ENCODE assay signal across 11 mouse cellular contexts in the genomic region with DNA sequence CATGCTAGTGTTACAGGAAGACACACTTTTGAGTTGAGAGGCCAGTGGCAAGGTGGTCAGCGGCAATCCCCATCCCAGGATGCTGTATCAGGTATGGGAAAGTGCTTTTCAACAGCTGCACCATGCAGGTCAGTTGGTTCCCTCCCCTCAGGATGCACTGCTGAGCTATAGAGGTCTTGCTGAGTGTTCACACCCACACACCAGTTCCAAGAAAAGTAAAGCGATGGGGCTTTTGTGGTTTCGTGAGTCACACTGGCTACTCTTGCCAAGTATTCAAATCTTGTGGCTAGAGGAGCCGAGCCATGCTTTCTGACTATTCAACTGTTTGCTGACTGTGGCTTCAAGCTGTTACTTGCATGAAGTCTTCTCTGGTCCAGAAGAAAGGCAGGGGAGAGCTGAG. TPM values are rescaled to one million over a fixed set of nuclear protein-coding genes. Genes with fewer than 3 reads are reported as not detected.
DNase-seq lines count a peak whose midpoint lies in the region; ATAC-seq and TF ChIP-seq lines count a peak whose summit lies in the region.
"Had no signal": no experiment of that assay in that cellular context is flagged by ENCODE, and none has a peak within 500 bp of the region (broad histone marks: within the 10 kb centered on the region; RNA-seq: fewer than 3 reads in every experiment).

No protein-coding gene starts in this region.

- DNase-seq in kidney, adult 2 months: peak; percentile 23
- no peak for DNase-seq in kidney, postnatal 25 days
- peak; percentile 69 for DNase-seq in CD4-positive, CD25-positive, alpha-beta regulatory T cell, adult 2 months (ENCODE audit: low read depth, low spot score)
- peak; percentile 16 to 18 for DNase-seq in frontal cortex, postnatal 10 days (ENCODE audit: low spot score in 2 of 2)
- DNase-seq in lung, postnatal 25 days (ENCODE audit: low spot score): peak; percentile 60
- DNase-seq in cerebellum, adult 11-12 months: no peak
- no peak for DNase-seq in kidney, postnatal 10 days

- no peak for TF ChIP-seq CTCF in kidney, adult 2 months (conservative IDR thresholded peaks at IDR 0.05; ENCODE audit: insufficient read depth, insufficient read length, low read depth, low read length)

- H3K4me3 ChIP-seq in kidney, adult 2 months (ENCODE audit: insufficient read depth, low read depth, low read length): no peak overlapping the region
- H3K4me3 ChIP-seq in forebrain, embryonic 12.5 days (replicated peaks): no peak overlapping the region
- H3K4me3 ChIP-seq: heart, adult 2 months; lung, embryonic 15.5 days had no signal

- no peak for ATAC-seq in forebrain, embryonic 12.5 days (ENCODE audit: low FRiP score)

- TF ChIP-seq POLR2A in kidney, adult 2 months (IDR thresholded peaks at IDR 0.05; ENCODE audit: low read depth, low read length): no peak

- no peaks in the 10 kb centered on the region for H3K4me1 ChIP-seq in kidney, adult 2 months (ENCODE audit: control insufficient read depth, insufficient read depth, low read length)
- no peaks in the 10 kb centered on the region for H3K4me1 ChIP-seq in forebrain, embryonic 12.5 days
- H3K4me1 ChIP-seq: lung, embryonic 15.5 days had no signal

- no peaks in the 10 kb centered on the region for H3K9me3 ChIP-seq in forebrain, embryonic 12.5 days
- H3K9me3 ChIP-seq: lung, embryonic 15.5 days had no signal

- no peak overlapping the region for H3K9ac ChIP-seq in forebrain, embryonic 12.5 days
- H3K9ac ChIP-seq: lung, embryonic 15.5 days had no signal

- H3K4me2 ChIP-seq in forebrain, embryonic 12.5 days: no peak overlapping the region
- H3K4me2 ChIP-seq: lung, embryonic 15.5 days had no signal

- no peaks in the 10 kb centered on the region for H3K27me3 ChIP-seq in kidney, adult 2 months (replicated peaks; ENCODE audit: control insufficient read depth, insufficient read depth, low read length)
- H3K27me3 ChIP-seq in forebrain, embryonic 12.5 days: no peaks in the 10 kb centered on the region
- H3K27me3 ChIP-seq: lung, embryonic 15.5 days had no signal

- H3K36me3 ChIP-seq in kidney, adult 2 months (ENCODE audit: control insufficient read depth, insufficient read depth, low read length): no peaks in the 10 kb centered on the region
- H3K36me3 ChIP-seq in forebrain, embryonic 12.5 days (replicated peaks): no peaks in the 10 kb centered on the region
- H3K36me3 ChIP-seq: lung, embryonic 15.5 days had no signal

- 61% methylated on average over 4 of the region's 4 CpGs for WGBS in kidney, adult 2 months
- 89% methylated on average over 4 of the region's 4 CpGs for WGBS in forebrain, embryonic 12.5 days

- H3K27ac ChIP-seq in kidney, adult 2 months (ENCODE audit: insufficient read depth, low read depth, low read length): no peak overlapping the region
- H3K27ac ChIP-seq in forebrain, embryonic 12.5 days: no peak overlapping the region
- H3K27ac ChIP-seq: heart, adult 2 months; lung, embryonic 15.5 days had no signal

RNA-seq across cellular contexts. Expression of gene Gm11214, which starts 5.1 kb away (rescaled TPM):
- not detected in 2 replicates for polyA plus RNA-seq in kidney, adult 2 months (2012; rRNA removed)
- polyA plus RNA-seq in forebrain, embryonic 12.5 days (2016; fragmentation: Nextera tagmentation; extraction: Ambion mirVana): not detected in 2 replicates
- polyA plus RNA-seq: heart, adult 2 months; lung, embryonic 15.5 days; stomach, embryonic 16.5 days had no signal

RNA-seq across cellular contexts. Expression of gene Tex48, which starts 46.0 kb away (rescaled TPM):
- not detected in 2 replicates for polyA plus RNA-seq in kidney, adult 2 months (2012; rRNA removed)
- not detected in 2 replicates for polyA plus RNA-seq in forebrain, embryonic 12.5 days (2016; fragmentation: Nextera tagmentation; extraction: Ambion mirVana)
- polyA plus RNA-seq: heart, adult 2 months; lung, embryonic 15.5 days; stomach, embryonic 16.5 days had no signal

Comparison
In these comparisons a context has a peak if more than half of its experiments do, and no peak if none do; other contexts are left out.
1. DNase-seq: peak in kidney, adult 2 months (single experiment), CD4-positive, CD25-positive, alpha-beta regulatory T cell, adult 2 months (single experiment), frontal cortex, postnatal 10 days (2 of 2) and lung, postnatal 25 days (single experiment); none in kidney, postnatal 25 days (0 of 2), cerebellum, adult 11-12 months (single experiment) and kidney, postnatal 10 days (single experiment).